Mouse (Mus musculus) MEL-GATA-1-ER (cell line): ENCODE results near the gene Stpg4.
A peak's percentile ranks its signal among the peaks of the same experiment; 100 is the strongest.

Experiments used
- DNase-seq: peaks from one replicate; pipeline ENCODE4 v3.0.0-alpha.2; 2012; ENCODE audit warnings: low read depth; ENCODE audit errors: extremely low read depth

Gene Stpg4

GRCm38 (mm10) chr17:87446767-87447611 is 19.4 kb upstream of the Stpg4 start, which contains the start of gene Calm2:
Gene Calm2, minus strand, starts transcription at chr17:87446935.
- DNase-seq: peak; percentile 93

GRCm38 (mm10) chr17:87445917-87446766 is 18.6 kb upstream of the Stpg4 start:
- peak; percentile 15 for DNase-seq

GRCm38 (mm10) chr17:87445337-87445916 is 17.9 kb upstream of the Stpg4 start:
- DNase-seq: peak; percentile 21

GRCm38 (mm10) chr17:87444763-87445162 is 17.2 kb upstream of the Stpg4 start:
- no peak for DNase-seq

GRCm38 (mm10) chr17:87441537-87441936 is 14.0 kb upstream of the Stpg4 start:
- no peak for DNase-seq

- DNase-seq: no peak
These were observed 11.9 kb upstream of the Stpg4 start for GRCm38 (mm10) chr17:87439441-87439840.

- DNase-seq: no peak
These were observed 6.4 kb upstream of the Stpg4 start for GRCm38 (mm10) chr17:87433929-87434328.

GRCm38 (mm10) chr17:87432743-87433142 is 5.2 kb upstream of the Stpg4 start:
- no peak for DNase-seq

GRCm38 (mm10) chr17:87432314-87432713 is 4.8 kb upstream of the Stpg4 start:
- no peak for DNase-seq

- DNase-seq: no peak
These were observed 1.9 kb upstream of the Stpg4 start for GRCm38 (mm10) chr17:87429431-87429830.

GRCm38 (mm10) chr17:87418082-87418481 is 9.5 kb downstream of the Stpg4 start:
- no peak for DNase-seq

GRCm38 (mm10) chr17:87406646-87407045 is 20.9 kb downstream of the Stpg4 start:
- no peak for DNase-seq

GRCm38 (mm10) chr17:87405576-87405975 is 22.0 kb downstream of the Stpg4 start:
- no peak for DNase-seq

- no peak for DNase-seq
These were observed 24.1 kb downstream of the Stpg4 start for GRCm38 (mm10) chr17:87403462-87403861.

GRCm38 (mm10) chr17:87402444-87402843 is 25.1 kb downstream of the Stpg4 start:
- no peak for DNase-seq

- no peak for DNase-seq
These were observed 30.5 kb downstream of the Stpg4 start for GRCm38 (mm10) chr17:87397088-87397487.

GRCm38 (mm10) chr17:87391242-87391641 is 36.3 kb downstream of the Stpg4 start:
- no peak for DNase-seq

- no peak for DNase-seq
These were observed 40.5 kb downstream of the Stpg4 start for GRCm38 (mm10) chr17:87387068-87387467.

- no peak for DNase-seq
These were observed 41.7 kb downstream of the Stpg4 start for GRCm38 (mm10) chr17:87385835-87386234.

- DNase-seq: no peak
These were observed 46.9 kb downstream of the Stpg4 start for GRCm38 (mm10) chr17:87380681-87381080.

GRCm38 (mm10) chr17:87379821-87380220 is 47.7 kb downstream of the Stpg4 start:
- DNase-seq: no peak

- no peak for DNase-seq
These were observed 48.3 kb downstream of the Stpg4 start for GRCm38 (mm10) chr17:87379160-87379624.
